Mouse (Mus musculus): ENCODE measurements at regions not wholly inside any gene's neighbourhood (a gene's known extent, or its start where the extent isn't known, plus 50 kb on each side); places are given as distances from the start of the nearest gene placed in this dataset.

DNA sequence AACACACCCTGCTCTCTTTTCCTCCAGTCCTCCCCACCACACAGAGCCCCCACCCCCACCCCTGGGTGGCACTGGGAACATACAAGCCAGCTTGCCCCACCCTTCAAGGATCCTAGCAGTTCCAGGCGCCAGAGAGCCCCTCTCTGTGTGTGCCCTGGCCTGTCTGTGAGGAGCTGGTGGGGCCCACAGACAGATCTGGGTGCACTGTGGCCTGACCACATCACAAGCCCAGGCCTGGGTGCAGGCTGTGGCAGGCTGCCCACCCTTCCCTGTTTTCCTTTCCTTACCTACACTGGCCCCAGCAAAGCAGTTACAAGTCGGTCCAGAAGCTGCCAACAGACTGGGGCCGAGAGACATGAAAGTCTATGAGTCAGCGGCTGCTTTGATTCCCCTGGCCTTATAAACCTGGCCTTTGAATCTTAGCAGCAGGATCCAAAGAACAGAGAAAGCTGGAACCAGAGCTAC is 74.8 kb upstream of the Spred2 start:
- no peak for ATAC-seq (ENCODE audit: insufficient number of reproducible peaks, low FRiP score, low TSS enrichment)

GRCm38 (mm10) chr11:19849844-19850420 is 74.2 kb upstream of the Spred2 start:
- ATAC-seq (ENCODE audit: insufficient number of reproducible peaks, low FRiP score, low TSS enrichment) = no peak

GRCm38 (mm10) chr11:19851022-19851615 is 73.1 kb upstream of the Spred2 start:
- no peak for ATAC-seq (ENCODE audit: insufficient number of reproducible peaks, low FRiP score, low TSS enrichment)

GRCm38 (mm10) chr11:19861596-19861995 is 62.6 kb upstream of the Spred2 start:
- ATAC-seq (ENCODE audit: insufficient number of reproducible peaks, low FRiP score, low TSS enrichment) = no peak

- ATAC-seq (ENCODE audit: insufficient number of reproducible peaks, low FRiP score, low TSS enrichment) = no peak
Observed at GRCm38 (mm10) chr11:19863327-19863726, 60.8 kb upstream of the Spred2 start.

DNA sequence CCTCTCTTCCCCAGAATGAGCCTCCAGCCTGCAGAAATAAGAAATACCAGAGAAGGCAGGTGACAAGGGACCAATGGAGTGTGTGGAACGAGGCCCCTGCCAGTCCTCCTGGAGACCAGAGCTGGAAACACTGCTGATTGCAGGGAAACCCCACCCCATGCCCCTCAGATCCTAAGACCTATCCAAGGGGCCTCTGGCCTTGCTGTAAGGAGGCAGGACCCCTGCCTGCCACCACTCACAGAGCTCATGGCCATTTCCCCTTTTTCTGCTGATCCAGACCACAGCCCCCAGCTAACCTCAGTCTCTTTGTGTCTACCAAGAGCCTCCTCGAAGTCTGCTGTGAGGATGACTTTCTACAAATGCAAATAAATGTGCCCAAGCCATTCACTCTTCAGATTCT is 57.9 kb upstream of the Spred2 start:
- no peak for ATAC-seq (ENCODE audit: insufficient number of reproducible peaks, low FRiP score, low TSS enrichment)

- ATAC-seq (ENCODE audit: insufficient number of reproducible peaks, low FRiP score, low TSS enrichment) = no peak
Observed at GRCm38 (mm10) chr11:19869671-19870070, 54.5 kb upstream of the Spred2 start.

DNA sequence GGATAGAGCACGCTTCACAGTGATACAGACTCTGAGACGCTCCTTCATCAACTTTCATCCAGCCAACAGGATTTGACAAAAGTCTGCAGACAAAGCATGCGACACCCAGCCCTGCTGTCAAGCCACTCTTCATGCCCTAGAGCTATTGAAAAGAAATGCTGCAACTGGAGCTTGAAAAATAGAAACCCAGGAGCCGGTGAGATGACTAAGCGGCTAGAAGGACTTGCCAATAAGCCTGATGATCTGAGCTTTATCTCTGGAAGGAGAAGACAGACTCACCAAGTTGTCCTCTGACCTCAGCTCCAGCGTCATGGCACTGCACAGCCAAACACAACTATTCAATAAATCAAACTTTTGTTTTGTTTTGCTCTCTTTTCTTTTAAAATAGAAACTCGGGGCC is 54.0 kb upstream of the Spred2 start:
- ATAC-seq (ENCODE audit: insufficient number of reproducible peaks, low FRiP score, low TSS enrichment) = no peak

GRCm38 (mm10) chr11:19873796-19874195 is 50.4 kb upstream of the Spred2 start:
- ATAC-seq (ENCODE audit: insufficient number of reproducible peaks, low FRiP score, low TSS enrichment) = no peak

Measured in cerebellum, adult (tissue).